Mouse (Mus musculus) heart, postnatal 36 days (tissue): ENCODE measurements around the gene Coq2. TPM values are rescaled to one million over a fixed set of nuclear protein-coding genes. Genes with fewer than 3 reads are reported as not detected.

Experiments used
- DNase-seq, 2 experiments: peaks; one replicate each; pipeline ENCODE4 v3.0.0; 2021 to 2022
- intact Hi-C: fragments of 180-260 bp; cut with DNase I; formaldehyde crosslinking; loops from one replicate; pipeline ENCODE4 v1.15.1; 2025
- total RNA-seq, 2 experiments: library from RNA; stranded (reverse); gene quantifications; 2 replicates each; pipeline ENCODE4 v1.2.3; 2021

Gene Coq2
- total RNA-seq = 10 to 100 TPM; 97.4 to 98.2 TPM

GRCm38 (mm10) chr5:100674711-100675376, at the start of gene Coq2:
TSS of gene Coq2 (minus strand) at chr5:100675140.
- intact Hi-C loops = loop anchor here (1.0 to 10.0 kb wide), 4 partner anchors 122 to 250 kb away; partner anchors contain the start of genes Helq and Mrps18c
- DNase-seq = peak; percentile 68 to 80

- intact Hi-C loops = no loop called here
- peak; percentile 40 to 49 for DNase-seq
Measured at GRCm38 (mm10) chr5:100719235-100720088, 44.5 kb upstream of the Coq2 start, which contains the start of gene Hpse. TSS of gene Hpse (minus strand) at chr5:100719716.

- DNase-seq = no peak
- intact Hi-C loops = no loop called here
Measured at GRCm38 (mm10) chr5:100716762-100717161, 41.8 kb upstream of the Coq2 start.

- no peak for DNase-seq
- intact Hi-C loops = no loop called here
Measured at GRCm38 (mm10) chr5:100711219-100711618, 36.3 kb upstream of the Coq2 start.

- DNase-seq = peak; percentile 16 to 18
- intact Hi-C loops = no loop called here
Measured at GRCm38 (mm10) chr5:100710012-100710411, 35.1 kb upstream of the Coq2 start.

- intact Hi-C loops = no loop called here
- DNase-seq = no peak
Measured at GRCm38 (mm10) chr5:100709035-100709434, 34.1 kb upstream of the Coq2 start.

- intact Hi-C loops = no loop called here
Measured at GRCm38 (mm10) chr5:100706675-100707074, 31.7 kb upstream of the Coq2 start.

GRCm38 (mm10) chr5:100704272-100704671, 29.3 kb upstream of the Coq2 start:
- intact Hi-C loops = no loop called here
- no peak for DNase-seq

More at GRCm38 (mm10) chr5:100706675-100707074, 31.7 kb upstream of the Coq2 start:
- no peak for DNase-seq

GRCm38 (mm10) chr5:100702325-100702724, 27.4 kb upstream of the Coq2 start:
- no peak for DNase-seq
- intact Hi-C loops = no loop called here

- intact Hi-C loops = no loop called here
- DNase-seq = no peak
Measured at GRCm38 (mm10) chr5:100700861-100701620, 26.1 kb upstream of the Coq2 start.

- intact Hi-C loops = no loop called here
- no peak for DNase-seq
Measured at GRCm38 (mm10) chr5:100697886-100698285, 22.9 kb upstream of the Coq2 start.

GRCm38 (mm10) chr5:100697398-100697797, 22.5 kb upstream of the Coq2 start:
- DNase-seq = no peak
- intact Hi-C loops = no loop called here

- no peak for DNase-seq
- intact Hi-C loops = no loop called here
Measured at GRCm38 (mm10) chr5:100685631-100686030, 10.7 kb upstream of the Coq2 start.

GRCm38 (mm10) chr5:100680542-100680933, 5.6 kb upstream of the Coq2 start:
- no peak for DNase-seq
- intact Hi-C loops = no loop called here

- intact Hi-C loops = loop anchor here (5.0 to 10.0 kb wide), 3 partner anchors 117 to 255 kb away; partner anchors contain the start of genes Helq and Mrps18c
- DNase-seq = no peak
Measured at GRCm38 (mm10) chr5:100679911-100680541, 5.1 kb upstream of the Coq2 start.

- DNase-seq = peak; percentile 91
- intact Hi-C loops = loop anchor here (10.0 kb wide), 1 partner anchor 249 kb away; no protein-coding TSS in a partner anchor
Measured at GRCm38 (mm10) chr5:100673745-100674486, 1.0 kb downstream of the Coq2 start.

- no peak for DNase-seq
- intact Hi-C loops = loop anchor here (10.0 kb wide), 1 partner anchor 248 kb away; no protein-coding TSS in a partner anchor
Measured at GRCm38 (mm10) chr5:100672403-100672802, 2.5 kb downstream of the Coq2 start.

- no peak for DNase-seq
- intact Hi-C loops = loop anchor here (10.0 kb wide), 1 partner anchor 247 kb away; no protein-coding TSS in a partner anchor
Measured at GRCm38 (mm10) chr5:100671897-100672296, 3.0 kb downstream of the Coq2 start.

GRCm38 (mm10) chr5:100671398-100671797, 3.5 kb downstream of the Coq2 start:
- DNase-seq = peak in 1 of 2 experiments; percentile 53
- intact Hi-C loops = loop anchor here (10.0 kb wide), 1 partner anchor 247 kb away; no protein-coding TSS in a partner anchor
